12 mouse cellular contexts compared by ENCODE assay signal in genomic region chr2:164170326-164170725, GRCm38 (mm10). TPM values are rescaled to one million over a fixed set of nuclear protein-coding genes. Genes with fewer than 3 reads are reported as not detected.
DNase-seq lines count a peak whose midpoint lies in the region; ATAC-seq lines count a peak whose summit lies in the region.
"Had no signal": no experiment of that assay in that cellular context is flagged by ENCODE, and none has a peak within 500 bp of the region (broad histone marks: within the 10 kb centered on the region; RNA-seq: fewer than 3 reads in every experiment).

No protein-coding gene starts in this region.

- no peaks in the 10 kb centered on the region for H3K9me3 ChIP-seq in intestine, embryonic 15.5 days
- H3K9me3 ChIP-seq in intestine, embryonic 16.5 days (ENCODE audit: control insufficient read depth, low read length): no peaks in the 10 kb centered on the region
- H3K9me3 ChIP-seq in hindbrain, embryonic 15.5 days: no peaks in the 10 kb centered on the region
- H3K9me3 ChIP-seq in neural tube, embryonic 11.5 days (ENCODE audit: control insufficient read depth, low read length): no peaks in the 10 kb centered on the region

- peak overlapping the region; percentile 72 for H3K4me2 ChIP-seq in intestine, embryonic 15.5 days (replicated peaks)
- no peak overlapping the region; the same call in 1 of the 2 replicates for H3K4me2 ChIP-seq in intestine, embryonic 16.5 days (ENCODE audit: low read depth, low read length)
- peak overlapping the region; percentile 63 for H3K4me2 ChIP-seq in hindbrain, embryonic 15.5 days
- H3K4me2 ChIP-seq in neural tube, embryonic 11.5 days (ENCODE audit: low read depth): peak overlapping the region; percentile 4; the same call in 1 of the 2 replicates

- no peak for ATAC-seq in intestine, embryonic 15.5 days
- ATAC-seq in intestine, embryonic 16.5 days: no peak
- ATAC-seq in hindbrain, embryonic 15.5 days (ENCODE audit: low FRiP score, low read depth): no peak
- ATAC-seq in neural tube, embryonic 11.5 days (ENCODE audit: insufficient read depth, low FRiP score, low TSS enrichment): no peak
- no peak for ATAC-seq in megakaryocyte progenitor cell, adult 5-6 weeks (replicated peaks; ENCODE audit: poor library complexity)

- no peak overlapping the region for H3K9ac ChIP-seq in intestine, embryonic 15.5 days
- no peak overlapping the region for H3K9ac ChIP-seq in intestine, embryonic 16.5 days (ENCODE audit: low read depth, low read length)
- no peak overlapping the region for H3K9ac ChIP-seq in hindbrain, embryonic 15.5 days
- no peak overlapping the region for H3K9ac ChIP-seq in neural tube, embryonic 11.5 days (ENCODE audit: low read length)

- peak; percentile 24 for DNase-seq in embryo, embryonic 9.5 days (ENCODE audit: extremely low spot score)
- DNase-seq in neural tube, embryonic 11.5 days (ENCODE audit: low spot score): no peak
- no peak for DNase-seq in kidney, postnatal 10 days
- no peak for DNase-seq in layer of hippocampus, adult 11-12 months (ENCODE audit: low spot score)
- DNase-seq: cerebellum, adult 9-10 months; spleen, adult 18-20 months had no signal

- H3K27ac ChIP-seq in intestine, embryonic 15.5 days: no peak overlapping the region
- no peak overlapping the region for H3K27ac ChIP-seq in intestine, embryonic 16.5 days (ENCODE audit: low read length)
- no peak overlapping the region for H3K27ac ChIP-seq in hindbrain, embryonic 15.5 days (replicated peaks)
- no peak overlapping the region for H3K27ac ChIP-seq in neural tube, embryonic 11.5 days (ENCODE audit: low read depth, low read length)

- peaks cover 63% of the 10 kb centered on the region for H3K27me3 ChIP-seq in intestine, embryonic 15.5 days (replicated peaks)
- H3K27me3 ChIP-seq in intestine, embryonic 16.5 days (replicated peaks; ENCODE audit: control insufficient read depth, insufficient read depth, low read length): peaks cover 59% of the 10 kb centered on the region
- H3K27me3 ChIP-seq in hindbrain, embryonic 15.5 days: peaks cover 63% of the 10 kb centered on the region
- H3K27me3 ChIP-seq in neural tube, embryonic 11.5 days (ENCODE audit: control insufficient read depth, insufficient read depth, low read length): peaks cover 62% of the 10 kb centered on the region

- 0 out of 2 replicates have a peak overlapping the region, but pooled peaks have one; percentile 36 for H3K4me3 ChIP-seq in intestine, embryonic 15.5 days (replicated peaks)
- H3K4me3 ChIP-seq in intestine, embryonic 16.5 days (ENCODE audit: low read length): no peak overlapping the region
- peak overlapping the region; percentile 32; the same call in 1 of the 2 replicates for H3K4me3 ChIP-seq in hindbrain, embryonic 15.5 days
- no peak overlapping the region for H3K4me3 ChIP-seq in neural tube, embryonic 11.5 days (ENCODE audit: low read depth, low read length)

- 5% methylated on average over 11 of the region's 11 CpGs for WGBS in intestine, embryonic 15.5 days
- 6% methylated on average over 11 of the region's 11 CpGs for WGBS in intestine, embryonic 16.5 days
- WGBS in hindbrain, embryonic 15.5 days: 3% methylated on average over 11 of the region's 11 CpGs
- WGBS in neural tube, embryonic 11.5 days: 7% methylated on average over 11 of the region's 11 CpGs

- no peaks in the 10 kb centered on the region for H3K36me3 ChIP-seq in intestine, embryonic 15.5 days
- no peaks in the 10 kb centered on the region for H3K36me3 ChIP-seq in intestine, embryonic 16.5 days (ENCODE audit: control insufficient read depth, insufficient read depth, low read length)
- H3K36me3 ChIP-seq in hindbrain, embryonic 15.5 days: no peaks in the 10 kb centered on the region
- H3K36me3 ChIP-seq in neural tube, embryonic 11.5 days (ENCODE audit: control insufficient read depth, insufficient read depth, low read length): no peaks in the 10 kb centered on the region

- peaks cover 20% of the 10 kb centered on the region for H3K4me1 ChIP-seq in intestine, embryonic 15.5 days (replicated peaks)
- peaks cover 18% of the 10 kb centered on the region for H3K4me1 ChIP-seq in intestine, embryonic 16.5 days (ENCODE audit: control insufficient read depth, insufficient read depth, low read length)
- peaks cover 25% of the 10 kb centered on the region for H3K4me1 ChIP-seq in hindbrain, embryonic 15.5 days (replicated peaks)
- H3K4me1 ChIP-seq in neural tube, embryonic 11.5 days (ENCODE audit: control insufficient read depth, insufficient read depth, low read length): peaks cover 7% of the 10 kb centered on the region

RNA-seq across cellular contexts. Expression of gene Kcns1, which starts 0.6 kb away (rescaled TPM):
- 0.15 and 0.29 TPM in 2 replicates for polyA plus RNA-seq in intestine, embryonic 15.5 days (2015; fragmentation: Nextera tagmentation; extraction: Ambion mirVana)
- polyA plus RNA-seq in intestine, embryonic 16.5 days (2015; fragmentation: Nextera tagmentation; extraction: Ambion mirVana): 0.22 and 0.45 TPM in 2 replicates
- polyA plus RNA-seq in hindbrain, embryonic 15.5 days (2015; fragmentation: Nextera tagmentation; extraction: Ambion mirVana): 1.2 and 1.7 TPM in 2 replicates
- polyA plus RNA-seq in neural tube, embryonic 11.5 days (2014; fragmentation: Nextera tagmentation; extraction: Ambion mirVana): 0.21 TPM in 1 of 2 replicates, not detected in the other
- 0.05 TPM in 1 of 2 replicates, not detected in the other for total RNA-seq in megakaryocyte progenitor cell, adult 5-6 weeks (2015)
- 0.08 and 0.17 TPM in 2 replicates for total RNA-seq in megakaryocyte progenitor cell, adult 5-6 weeks (2017)

RNA-seq across cellular contexts. Expression of gene Wfdc5, which starts 12.2 kb away (rescaled TPM):
- not detected in 2 replicates for polyA plus RNA-seq in intestine, embryonic 15.5 days (2015; fragmentation: Nextera tagmentation; extraction: Ambion mirVana)
- not detected in 2 replicates for polyA plus RNA-seq in intestine, embryonic 16.5 days (2015; fragmentation: Nextera tagmentation; extraction: Ambion mirVana)
- polyA plus RNA-seq in hindbrain, embryonic 15.5 days (2015; fragmentation: Nextera tagmentation; extraction: Ambion mirVana): not detected in 2 replicates
- not detected in 2 replicates for polyA plus RNA-seq in neural tube, embryonic 11.5 days (2014; fragmentation: Nextera tagmentation; extraction: Ambion mirVana)
- total RNA-seq in megakaryocyte progenitor cell, adult 5-6 weeks (2015): not detected in 2 replicates
- total RNA-seq in megakaryocyte progenitor cell, adult 5-6 weeks (2017): not detected in 2 replicates
- total RNA-seq: heart, adult 8-10 months; left cerebral cortex, adult 18-20 months had no signal

RNA-seq across cellular contexts. Expression of gene Wfdc12, which starts 20.1 kb away (rescaled TPM):
- polyA plus RNA-seq in intestine, embryonic 15.5 days (2015; fragmentation: Nextera tagmentation; extraction: Ambion mirVana): not detected in 2 replicates
- not detected in 2 replicates for polyA plus RNA-seq in intestine, embryonic 16.5 days (2015; fragmentation: Nextera tagmentation; extraction: Ambion mirVana)
- polyA plus RNA-seq in hindbrain, embryonic 15.5 days (2015; fragmentation: Nextera tagmentation; extraction: Ambion mirVana): not detected in 2 replicates
- polyA plus RNA-seq in neural tube, embryonic 11.5 days (2014; fragmentation: Nextera tagmentation; extraction: Ambion mirVana): not detected in 2 replicates
- total RNA-seq in megakaryocyte progenitor cell, adult 5-6 weeks (2015): not detected in 2 replicates
- total RNA-seq in megakaryocyte progenitor cell, adult 5-6 weeks (2017): not detected in 2 replicates
- total RNA-seq: heart, adult 8-10 months; left cerebral cortex, adult 18-20 months had no signal

RNA-seq across cellular contexts. Expression of gene Wfdc15a, which starts 29.6 kb away (rescaled TPM):
- not detected in 2 replicates for polyA plus RNA-seq in intestine, embryonic 15.5 days (2015; fragmentation: Nextera tagmentation; extraction: Ambion mirVana)
- polyA plus RNA-seq in intestine, embryonic 16.5 days (2015; fragmentation: Nextera tagmentation; extraction: Ambion mirVana): not detected in 2 replicates
- not detected in 2 replicates for polyA plus RNA-seq in hindbrain, embryonic 15.5 days (2015; fragmentation: Nextera tagmentation; extraction: Ambion mirVana)
- polyA plus RNA-seq in neural tube, embryonic 11.5 days (2014; fragmentation: Nextera tagmentation; extraction: Ambion mirVana): not detected in 2 replicates
- total RNA-seq in megakaryocyte progenitor cell, adult 5-6 weeks (2015): not detected in 2 replicates
- not detected in 2 replicates for total RNA-seq in megakaryocyte progenitor cell, adult 5-6 weeks (2017)
- total RNA-seq: heart, adult 8-10 months; left cerebral cortex, adult 18-20 months had no signal

RNA-seq across cellular contexts. Expression of gene Wfdc15b, which starts 51.1 kb away (rescaled TPM):
- 27.0 and 32.1 TPM in 2 replicates for polyA plus RNA-seq in intestine, embryonic 15.5 days (2015; fragmentation: Nextera tagmentation; extraction: Ambion mirVana)
- 19.6 and 23.4 TPM in 2 replicates for polyA plus RNA-seq in intestine, embryonic 16.5 days (2015; fragmentation: Nextera tagmentation; extraction: Ambion mirVana)
- 0.34 TPM in 1 of 2 replicates, not detected in the other for polyA plus RNA-seq in hindbrain, embryonic 15.5 days (2015; fragmentation: Nextera tagmentation; extraction: Ambion mirVana)
- polyA plus RNA-seq in neural tube, embryonic 11.5 days (2014; fragmentation: Nextera tagmentation; extraction: Ambion mirVana): not detected in 2 replicates
- total RNA-seq in megakaryocyte progenitor cell, adult 5-6 weeks (2015): not detected in 2 replicates
- total RNA-seq in megakaryocyte progenitor cell, adult 5-6 weeks (2017): not detected in 2 replicates
- total RNA-seq: heart, adult 8-10 months; left cerebral cortex, adult 18-20 months had no signal

Comparison
In these comparisons a context has a peak if more than half of its experiments do, and no peak if none do; other contexts are left out.
1. H3K4me3 ChIP-seq: peak in intestine, embryonic 15.5 days (single experiment) and hindbrain, embryonic 15.5 days (single experiment); none in intestine, embryonic 16.5 days (single experiment) and neural tube, embryonic 11.5 days (single experiment).